Mouse (Mus musculus) heart, embryonic 12.5 days (tissue): ENCODE measurements at regions not wholly inside any gene's neighbourhood (a gene's known extent, or its start where the extent isn't known, plus 50 kb on each side); places are given as distances from the start of the nearest gene placed in this dataset.

ENCODE experiments used
- ATAC-seq: fragments of 200-750 bp; cut with Nextera tagmentation; 2 replicates; pipeline ENCODE4 v1.8.0; 2017; ENCODE audit warnings: moderate TSS enrichment, moderate library complexity; ENCODE audit not compliant: insufficient number of reproducible peaks, low FRiP score
- H3K27ac ChIP-seq: fragments of 300-500 bp; sonication (generic); 2 replicates; pipeline ENCODE4 v1.5.1; 2016; ENCODE audit warnings: mild to moderate bottlenecking, moderate library complexity; ENCODE audit not compliant: poor library complexity, severe bottlenecking
- H3K27me3 ChIP-seq: fragments of 300-500 bp; sonication (generic); replicated peaks from 2 replicates; pipeline ENCODE4 v1.6.1; 2016; ENCODE audit warnings: mild to moderate bottlenecking, moderate library complexity
- H3K36me3 ChIP-seq: fragments of 300-500 bp; sonication (generic); 2 replicates; pipeline ENCODE4 v1.6.1; 2016; ENCODE audit warnings: mild to moderate bottlenecking, moderate library complexity
- H3K4me1 ChIP-seq: fragments of 300-500 bp; sonication (generic); replicated peaks from 2 replicates; pipeline ENCODE4 v1.6.1; 2016; ENCODE audit warnings: mild to moderate bottlenecking
- H3K4me2 ChIP-seq: fragments of 300-500 bp; sonication (generic); 2 replicates; pipeline ENCODE4 v1.6.1; 2016; ENCODE audit warnings: mild to moderate bottlenecking, moderate library complexity
- H3K4me3 ChIP-seq: fragments of 300-500 bp; sonication (generic); 2 replicates; pipeline ENCODE4 v1.5.1; 2016; ENCODE audit warnings: mild to moderate bottlenecking
- H3K9ac ChIP-seq: fragments of 300-500 bp; sonication (generic); 2 replicates; pipeline ENCODE4 v1.6.1; 2016; ENCODE audit warnings: mild to moderate bottlenecking, moderate library complexity
- H3K9me3 ChIP-seq: fragments of 300-500 bp; sonication (generic); replicated peaks from 2 replicates; pipeline ENCODE4 v1.6.1; 2016; ENCODE audit warnings: mild to moderate bottlenecking, moderate library complexity
- WGBS: fragments of 180-500 bp; shearing (Covaris S2); methylation state at CpG from one replicate; pipeline ENCODE4 v1.1.7; 2016; 5-methylcytosine and 5-hydroxymethylcytosine counted together

- no peak overlapping the region for H3K9ac ChIP-seq
- no peak overlapping the region for H3K4me3 ChIP-seq
- H3K9me3 ChIP-seq: no peaks in the 10 kb centered on the region
- H3K4me2 ChIP-seq: no peak overlapping the region
- H3K27ac ChIP-seq: no peak overlapping the region
- H3K4me1 ChIP-seq: no peaks in the 10 kb centered on the region
- no peaks in the 10 kb centered on the region for H3K27me3 ChIP-seq
- 79% methylated on average over 6 of the region's 6 CpGs for WGBS
- ATAC-seq: no peak
- no peaks in the 10 kb centered on the region for H3K36me3 ChIP-seq
Measured at GRCm38 (mm10) chr10:9459145-9459544, 215.9 kb downstream of the Samd5 start.

- H3K4me3 ChIP-seq: no peak overlapping the region
- H3K4me2 ChIP-seq: no peak overlapping the region
- H3K27me3 ChIP-seq: no peaks in the 10 kb centered on the region
Measured at GRCm38 (mm10) chr10:9458466-9458865, 216.5 kb downstream of the Samd5 start.

DNA sequence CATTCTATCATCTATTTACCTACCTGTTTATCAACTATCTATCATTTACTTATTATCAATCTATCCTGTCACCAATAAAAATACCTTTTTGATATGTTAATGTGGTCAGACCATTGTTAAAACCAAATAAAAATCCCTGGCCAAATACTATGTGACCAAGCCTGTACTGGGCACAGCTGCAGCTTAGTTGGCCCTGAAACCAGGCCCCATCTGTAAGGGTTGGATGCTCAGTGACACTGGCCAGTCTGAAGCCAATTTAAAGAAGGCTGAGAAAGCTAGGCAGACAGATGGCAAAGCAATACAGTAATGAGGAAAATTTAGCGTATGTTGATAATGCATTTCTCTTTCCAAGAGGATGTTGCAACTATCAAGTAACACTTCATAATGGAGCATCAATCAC is 217.8 kb downstream of the Samd5 start:
- Histone ChIP-seq H3K36me3 (no peaks in the 10 kb centered on the region), H3K4me1 (no peaks in the 10 kb centered on the region), H3K27me3 (no peaks in the 10 kb centered on the region), H3K4me2 (no peak overlapping the region), H3K9ac (no peak overlapping the region), H3K4me3 (no peak overlapping the region), H3K9me3 (no peaks in the 10 kb centered on the region), H3K27ac (no peak overlapping the region)
- ATAC-seq: no peak
- 93% methylated on average over 1 of the region's 1 CpGs for WGBS

More at GRCm38 (mm10) chr10:9458466-9458865, 216.5 kb downstream of the Samd5 start:
- Histone ChIP-seq H3K9me3 (no peaks in the 10 kb centered on the region), H3K9ac (no peak overlapping the region), H3K36me3 (no peaks in the 10 kb centered on the region), H3K27ac (no peak overlapping the region), H3K4me1 (no peaks in the 10 kb centered on the region)
- ATAC-seq: no peak
- 81% methylated on average over 2 of the region's 2 CpGs for WGBS

GRCm38 (mm10) chr10:9439072-9439471 is 235.9 kb downstream of the Samd5 start:
- no peak for ATAC-seq
- WGBS: 63% methylated on average over 4 of the region's 4 CpGs
- H3K4me1 ChIP-seq: 0 out of 2 replicates have a peak, but pooled peaks cover 5% of the 10 kb centered on the region

GRCm38 (mm10) chr10:9438366-9438765 is 236.6 kb downstream of the Samd5 start:
- 0 out of 2 replicates have a peak, but pooled peaks cover 5% of the 10 kb centered on the region for H3K4me1 ChIP-seq
- H3K27ac ChIP-seq: no peak overlapping the region
- H3K9ac ChIP-seq: no peak overlapping the region
- H3K27me3 ChIP-seq: no peaks in the 10 kb centered on the region
- 76% methylated on average over 4 of the region's 4 CpGs for WGBS
- H3K9me3 ChIP-seq: no peaks in the 10 kb centered on the region
- no peak for ATAC-seq
- no peak overlapping the region for H3K4me2 ChIP-seq
- no peak overlapping the region for H3K4me3 ChIP-seq
- no peaks in the 10 kb centered on the region for H3K36me3 ChIP-seq

More at GRCm38 (mm10) chr10:9439072-9439471, 235.9 kb downstream of the Samd5 start:
- no peak overlapping the region for H3K4me3 ChIP-seq
- no peaks in the 10 kb centered on the region for H3K9me3 ChIP-seq
- H3K27me3 ChIP-seq: no peaks in the 10 kb centered on the region
- H3K4me2 ChIP-seq: no peak overlapping the region
- H3K27ac ChIP-seq: no peak overlapping the region
- no peak overlapping the region for H3K9ac ChIP-seq
- no peaks in the 10 kb centered on the region for H3K36me3 ChIP-seq

DNA sequence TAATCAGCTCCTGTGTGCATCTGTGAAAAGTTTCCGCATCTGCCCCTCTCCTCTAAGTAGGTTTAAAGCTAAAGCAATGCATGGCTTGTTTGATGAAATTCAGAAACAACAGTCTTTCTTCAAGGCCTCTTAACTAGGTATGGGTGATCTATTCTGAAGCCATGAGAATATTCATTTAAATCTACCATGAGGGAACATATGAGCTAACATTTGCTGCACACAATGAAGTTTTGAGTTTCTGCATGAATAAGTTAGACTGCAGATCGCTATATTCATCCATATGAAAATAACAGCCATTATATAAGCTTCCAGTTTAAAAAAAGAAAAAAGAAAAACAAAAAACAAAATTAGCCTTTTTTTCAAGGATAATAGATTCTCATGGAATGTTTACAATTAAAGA is 245.9 kb downstream of the Samd5 start:
- Histone ChIP-seq H3K9me3 (no peaks in the 10 kb centered on the region), H3K4me2 (no peak overlapping the region), H3K36me3 (no peaks in the 10 kb centered on the region), H3K27me3 (no peaks in the 10 kb centered on the region), H3K4me1 (no peaks in the 10 kb centered on the region), H3K4me3 (no peak overlapping the region), H3K27ac (no peak overlapping the region), H3K9ac (no peak overlapping the region)
- 81% methylated on average over 2 of the region's 2 CpGs for WGBS
- ATAC-seq: no peak

DNA sequence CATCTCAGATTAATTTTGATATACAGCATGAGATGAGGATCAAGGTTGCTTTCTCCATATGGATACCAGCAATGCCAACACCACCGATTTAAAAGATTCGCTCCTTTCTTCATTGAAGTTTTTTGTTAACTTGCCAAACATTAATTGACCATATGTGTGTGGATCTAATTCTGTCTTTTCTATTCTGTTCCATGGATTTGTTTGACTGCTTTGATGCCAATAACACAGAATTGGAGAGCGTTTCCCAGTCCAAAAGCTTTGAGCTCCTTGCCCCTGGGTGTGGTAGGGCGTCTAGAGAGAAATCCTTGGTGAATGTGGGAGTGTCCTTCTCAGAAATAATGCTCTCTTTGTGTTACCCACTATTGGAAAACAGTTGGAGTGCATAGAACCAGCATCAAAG is 254.3 kb downstream of the Samd5 start:
- no peaks in the 10 kb centered on the region for H3K9me3 ChIP-seq
- no peak for ATAC-seq
- H3K4me2 ChIP-seq: no peak overlapping the region
- 77% methylated on average over 4 of the region's 4 CpGs for WGBS
- H3K27me3 ChIP-seq: no peaks in the 10 kb centered on the region
- no peak overlapping the region for H3K4me3 ChIP-seq
- H3K9ac ChIP-seq: no peak overlapping the region
- no peak overlapping the region for H3K27ac ChIP-seq
- no peaks in the 10 kb centered on the region for H3K36me3 ChIP-seq
- H3K4me1 ChIP-seq: no peaks in the 10 kb centered on the region

DNA sequence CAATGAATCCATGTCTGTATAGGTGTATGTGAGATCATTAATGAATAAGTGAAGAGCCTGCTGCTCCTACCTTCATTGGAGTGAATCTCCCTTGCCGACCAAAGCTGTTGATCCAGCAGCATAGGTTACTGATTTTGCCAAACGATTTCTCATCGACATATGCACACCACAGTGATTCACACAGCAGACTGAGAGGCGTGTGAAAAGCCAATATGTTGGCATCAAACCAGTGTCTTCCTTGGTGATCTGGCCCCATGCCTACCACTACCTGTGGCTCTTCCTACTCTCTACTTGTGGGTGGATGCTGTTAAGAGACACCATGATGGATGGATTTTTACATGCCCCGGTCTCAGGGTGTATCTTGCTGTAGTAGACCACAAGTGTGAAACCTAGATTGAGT is 258.3 kb downstream of the Samd5 start:
- Histone ChIP-seq H3K4me3 (no peak overlapping the region), H3K36me3 (no peaks in the 10 kb centered on the region), H3K27me3 (no peaks in the 10 kb centered on the region), H3K9ac (no peak overlapping the region), H3K9me3 (no peaks in the 10 kb centered on the region), H3K4me2 (no peak overlapping the region), H3K4me1 (no peaks in the 10 kb centered on the region), H3K27ac (no peak overlapping the region)
- ATAC-seq: no peak
- WGBS: 90% methylated on average over 5 of the region's 5 CpGs

DNA sequence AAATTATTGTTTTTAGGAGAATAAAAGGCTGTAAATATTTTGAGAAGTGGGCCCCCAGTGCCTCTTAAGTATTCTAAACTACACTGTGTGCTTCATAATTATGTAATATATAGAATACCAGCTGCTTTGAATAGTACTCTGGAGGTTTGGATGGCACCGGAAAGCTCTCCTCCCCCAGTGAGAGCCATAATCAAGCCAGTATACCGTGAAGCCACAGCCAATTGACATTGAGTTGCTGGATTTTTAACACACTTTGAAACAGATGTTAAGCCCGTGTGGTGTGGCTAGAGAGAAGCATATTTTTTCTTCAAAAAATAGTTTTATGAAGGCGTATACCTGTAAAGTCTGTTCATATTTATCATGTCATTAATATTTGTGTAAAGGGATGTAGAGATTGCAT is 268.9 kb downstream of the Samd5 start:
- Histone ChIP-seq H3K27me3 (no peaks in the 10 kb centered on the region), H3K9ac (no peak overlapping the region), H3K27ac (no peak overlapping the region), H3K4me3 (no peak overlapping the region), H3K36me3 (no peaks in the 10 kb centered on the region), H3K9me3 (no peaks in the 10 kb centered on the region), H3K4me1 (no peaks in the 10 kb centered on the region), H3K4me2 (no peak overlapping the region)
- ATAC-seq: no peak
- 81% methylated on average over 4 of the region's 4 CpGs for WGBS

- no peak for ATAC-seq
- Histone ChIP-seq H3K27ac (no peak overlapping the region), H3K4me1 (no peaks in the 10 kb centered on the region), H3K9me3 (no peaks in the 10 kb centered on the region), H3K4me2 (no peak overlapping the region), H3K36me3 (no peaks in the 10 kb centered on the region), H3K4me3 (no peak overlapping the region), H3K27me3 (no peaks in the 10 kb centered on the region), H3K9ac (no peak overlapping the region)
- 91% methylated on average over 2 of the region's 2 CpGs for WGBS
Measured at GRCm38 (mm10) chr10:9405417-9405816, 269.6 kb downstream of the Samd5 start.

GRCm38 (mm10) chr10:9404963-9405362 is 270.0 kb downstream of the Samd5 start:
- no peaks in the 10 kb centered on the region for H3K36me3 ChIP-seq
- H3K4me1 ChIP-seq: no peaks in the 10 kb centered on the region

DNA sequence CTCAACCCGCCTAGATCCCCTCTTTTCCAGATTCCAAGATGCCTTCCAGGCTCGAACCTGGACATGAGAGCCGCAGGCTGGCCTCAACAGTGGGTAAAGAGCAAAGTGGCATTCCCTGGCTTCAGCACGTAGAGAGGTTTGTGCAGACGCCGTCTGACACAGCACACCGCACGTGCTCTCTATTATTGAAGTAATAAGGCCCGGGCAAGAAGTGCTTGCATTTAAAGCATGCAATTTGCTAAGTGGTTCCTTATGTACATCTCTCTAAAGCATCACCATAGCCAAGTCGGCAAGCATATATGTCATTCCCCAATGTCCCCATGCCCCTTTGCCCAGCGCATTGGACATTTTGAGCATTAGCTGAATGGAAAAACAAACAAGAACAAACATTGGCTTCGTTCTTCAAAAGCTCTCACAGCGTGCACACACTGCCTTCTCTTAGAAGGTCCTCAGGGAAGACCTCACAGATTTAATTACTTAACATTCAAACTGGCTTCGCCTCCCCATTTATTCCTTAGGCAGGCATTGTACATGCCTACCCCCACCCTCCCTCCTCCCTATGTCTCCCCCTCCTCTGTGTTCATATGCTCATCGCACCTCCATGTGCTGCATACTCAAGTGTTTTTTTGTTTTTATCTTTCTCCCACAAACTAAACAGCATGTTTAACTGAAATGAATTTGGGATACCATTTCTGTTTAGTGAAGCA is 273.9 kb downstream of the Samd5 start:
- Histone ChIP-seq H3K4me2 (no peak overlapping the region), H3K36me3 (no peaks in the 10 kb centered on the region), H3K4me3 (no peak overlapping the region), H3K9ac (no peak overlapping the region), H3K27me3 (no peaks in the 10 kb centered on the region), H3K9me3 (no peaks in the 10 kb centered on the region), H3K27ac (no peak overlapping the region), H3K4me1 (no peaks in the 10 kb centered on the region)
- 84% methylated on average over 15 of the region's 15 CpGs for WGBS
- no peak for ATAC-seq

More at GRCm38 (mm10) chr10:9404963-9405362, 270.0 kb downstream of the Samd5 start:
- no peak for ATAC-seq
- no peak overlapping the region for H3K4me3 ChIP-seq
- H3K4me2 ChIP-seq: no peak overlapping the region
- no peaks in the 10 kb centered on the region for H3K27me3 ChIP-seq
- no peak overlapping the region for H3K27ac ChIP-seq
- no peaks in the 10 kb centered on the region for H3K9me3 ChIP-seq
- H3K9ac ChIP-seq: no peak overlapping the region
- WGBS: 82% methylated on average over 6 of the region's 6 CpGs
